Mouse (Mus musculus) MEL (cell line): ENCODE results near the gene Etnk2.

Experiments used
- BHLHE40 ChIP-seq: IDR thresholded peaks from 2 replicates; pipeline ENCODE4 v1.6.1; 2012; ENCODE audit warnings: low read depth, mild to moderate bottlenecking, inconsistent platforms, low read length, improper control_type of control experiment, borderline replicate concordance
- CTCF ChIP-seq, 3 experiments: IDR thresholded peaks in 2 of 3; conservative IDR thresholded peaks in 1 of 3; 2 replicates each; pipeline ENCODE4 v1.5.1; 2011 to 2012; ENCODE audit warnings: low read length in 3 of 3, low read depth in 2 of 3, mild to moderate bottlenecking in 2 of 3, improper control_type of control experiment in 1 of 3, inconsistent platforms in 1 of 3, mixed read lengths in 1 of 3, moderate library complexity in 1 of 3; ENCODE audit not compliant: control insufficient read depth in 1 of 3, insufficient read depth in 1 of 3, poor library complexity in 1 of 3, severe bottlenecking in 1 of 3
- KAT2A ChIP-seq: conservative IDR thresholded peaks from 2 replicates; pipeline ENCODE4 v1.6.1; 2012; ENCODE audit warnings: low read depth, low read length, improper control_type of control experiment, inconsistent platforms
- MAFK ChIP-seq: IDR thresholded peaks from 2 replicates; pipeline ENCODE4 v1.6.1; 2011; ENCODE audit warnings: low read depth, mild to moderate bottlenecking, low read length, improper control_type of control experiment, borderline replicate concordance
- POLR2A ChIP-seq, 2 experiments: IDR thresholded peaks; 2 replicates each; pipeline ENCODE4 v1.6.1; 2011 to 2012; ENCODE audit warnings: low read length in 2 of 2, mild to moderate bottlenecking in 2 of 2, control low read depth in 1 of 2, improper control_type of control experiment in 1 of 2, low read depth in 1 of 2, moderate library complexity in 1 of 2; ENCODE audit not compliant: control insufficient read depth in 1 of 2, insufficient read depth in 1 of 2, poor library complexity in 1 of 2

- TF ChIP-seq BHLHE40 (no peak), KAT2A (no peak), MAFK (no peak), CTCF (IDR thresholded peaks at IDR 0.05 in 2 of 3, conservative IDR thresholded peaks at IDR 0.05 in 1 of 3; ENCODE audit: control insufficient read depth in 1 of 3, insufficient read depth in 1 of 3, low read depth in 2 of 3, low read length in 3 of 3, poor library complexity in 1 of 3, severe bottlenecking in 1 of 3) (no peak), POLR2A (IDR thresholded peaks at IDR 0.05; ENCODE audit: control insufficient read depth in 1 of 2, insufficient read depth in 1 of 2, low read depth in 1 of 2, low read length in 2 of 2, poor library complexity in 1 of 2) (no peak)
Measured at GRCm38 (mm10) chr1:133423166-133423542, 59.8 kb downstream of the Etnk2 start.
